Mouse (Mus musculus): Measurements from ENCODE around the gene Ceacam2.

DNA sequence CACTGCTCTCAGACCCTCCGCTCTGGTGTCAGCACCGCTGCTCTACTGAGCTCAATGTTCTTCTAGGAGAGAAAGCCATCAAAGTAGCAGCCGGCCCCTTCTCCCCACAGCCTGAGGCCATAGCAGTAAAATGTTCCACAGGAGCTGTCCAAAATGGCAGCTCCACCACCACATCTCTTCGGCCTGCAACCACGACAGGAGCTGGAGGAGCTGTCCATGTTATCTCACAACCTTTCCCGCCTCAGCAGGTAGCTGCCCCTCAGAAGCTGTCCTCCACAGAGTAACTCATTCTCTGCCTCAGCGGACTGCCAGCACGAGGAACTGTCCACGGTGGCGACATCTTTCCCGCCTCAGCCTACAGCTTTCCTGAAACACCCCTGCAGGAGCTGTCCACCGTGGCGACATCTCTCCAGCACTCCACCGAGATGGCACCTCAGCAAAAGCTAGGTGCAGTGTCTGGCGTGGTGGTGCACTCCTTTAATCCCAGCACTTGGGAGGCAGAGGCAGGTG, 42.7 kb upstream of the Ceacam2 start:
- TF ChIP-seq MAFK (IDR thresholded peaks at IDR 0.05; ENCODE audit: insufficient read depth, low read depth, low read length) (no peak), ZNF384 (IDR thresholded peaks at IDR 0.05; ENCODE audit: low read depth, low read length) (no peak), ZC3H11A (IDR thresholded peaks at IDR 0.05; ENCODE audit: borderline replicate concordance, low read depth, low read length) (no peak), CHD2 (IDR thresholded peaks at IDR 0.05; ENCODE audit: low read depth, low read length) (no peak)

All from ES-E14 (cell line).